Mouse (Mus musculus) spleen, adult 2 months (tissue): ENCODE data around the gene Rffl.

ENCODE experiments used
- CTCF ChIP-seq: fragments of 200-500 bp; IDR thresholded peaks from 2 replicates; pipeline ENCODE4 v1.5.1; 2011; ENCODE audit warnings: mild to moderate bottlenecking, inconsistent platforms; ENCODE audit not compliant: insufficient read depth, insufficient read length, insufficient replicate concordance; ENCODE audit errors: extremely low read depth
- POLR2A ChIP-seq: fragments of 200-500 bp; IDR thresholded peaks from 2 replicates; pipeline ENCODE4 v1.6.1; 2011; ENCODE audit warnings: low read depth, low read length, inconsistent platforms

- no peak for TF ChIP-seq CTCF
- no peak for TF ChIP-seq POLR2A
These were observed 64.4 kb downstream of the Rffl start for GRCm38 (mm10) chr11:82806656-82807055.
